Mouse (Mus musculus): ENCODE data around the gene Peli1.

Gene Peli1

GRCm38 (mm10) chr11:21091067-21091427 lies at the start of gene Peli1:
Gene Peli1 (plus strand): TSS chr11:21091291.
- in situ Hi-C loops (cut with MboI, MseI) = no loop called here

DNA sequence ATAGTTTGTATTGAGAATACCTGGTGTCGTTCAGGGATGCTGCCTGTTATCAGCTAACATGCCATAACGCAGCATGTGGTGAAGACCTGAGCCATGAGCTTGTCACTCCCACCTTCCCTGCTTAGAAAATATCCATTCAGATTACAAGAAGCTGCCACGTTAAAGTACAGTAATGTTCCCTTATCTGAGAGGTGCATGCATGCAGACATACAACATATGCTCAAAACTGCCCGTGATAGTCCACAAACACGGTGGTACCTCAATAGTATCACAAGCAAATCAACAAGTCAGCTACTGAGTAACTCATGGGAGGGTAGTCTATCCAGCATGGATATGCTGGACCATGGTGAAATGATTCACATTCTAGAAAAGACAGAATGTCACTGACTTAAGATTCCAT lies 48.5 kb upstream of the Peli1 start:
- in situ Hi-C loops (cut with MboI, MseI) = loop anchor here (5.0 kb wide), 1 partner anchor 35 kb away; no protein-coding TSS in a partner anchor

GRCm38 (mm10) chr11:21046188-21046587 lies 44.9 kb upstream of the Peli1 start:
- in situ Hi-C loops (cut with MboI, MseI) = no loop called here

GRCm38 (mm10) chr11:21047921-21048320 lies 43.2 kb upstream of the Peli1 start:
- in situ Hi-C loops (cut with MboI, MseI) = no loop called here

DNA sequence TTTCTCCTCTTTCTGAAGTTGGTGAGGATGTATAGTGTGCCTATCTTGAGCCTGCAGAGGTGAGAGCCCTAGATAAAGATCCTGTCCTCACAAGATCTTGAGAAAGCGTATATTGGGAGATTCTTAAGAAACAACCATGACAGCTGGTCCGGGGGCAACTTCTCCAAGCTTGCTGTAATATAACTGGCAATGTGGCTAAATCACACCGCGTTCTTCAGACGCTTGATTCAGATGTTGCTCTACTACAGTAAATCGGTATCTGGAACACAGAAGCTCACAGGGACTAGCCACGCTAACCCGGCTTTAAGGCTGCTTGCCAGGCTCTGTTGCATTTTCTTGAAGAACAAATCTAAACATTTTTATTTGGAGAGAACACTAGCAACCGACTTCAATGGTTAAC lies 39.4 kb upstream of the Peli1 start:
- in situ Hi-C loops (cut with MboI, MseI) = no loop called here

DNA sequence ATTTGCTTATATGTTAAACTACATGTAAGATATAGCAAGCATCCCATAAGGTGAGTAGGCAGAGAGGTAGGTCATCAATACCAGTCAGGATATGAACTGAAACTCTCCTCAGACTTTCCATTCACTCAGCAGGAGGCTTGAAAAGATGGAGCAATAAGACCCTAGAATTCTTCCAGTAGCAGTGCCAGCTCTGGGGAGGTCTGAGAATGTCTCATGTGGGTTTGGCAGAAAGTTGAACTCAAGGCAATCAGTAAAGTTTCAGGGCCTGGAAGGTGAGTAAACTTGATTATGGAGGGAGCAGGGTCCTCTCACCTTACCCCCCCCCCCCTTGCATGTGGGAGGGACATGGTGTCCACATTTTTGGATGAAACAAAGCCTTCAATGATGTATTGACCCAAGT lies 36.5 kb upstream of the Peli1 start:
- in situ Hi-C loops (cut with MboI, MseI) = no loop called here

DNA sequence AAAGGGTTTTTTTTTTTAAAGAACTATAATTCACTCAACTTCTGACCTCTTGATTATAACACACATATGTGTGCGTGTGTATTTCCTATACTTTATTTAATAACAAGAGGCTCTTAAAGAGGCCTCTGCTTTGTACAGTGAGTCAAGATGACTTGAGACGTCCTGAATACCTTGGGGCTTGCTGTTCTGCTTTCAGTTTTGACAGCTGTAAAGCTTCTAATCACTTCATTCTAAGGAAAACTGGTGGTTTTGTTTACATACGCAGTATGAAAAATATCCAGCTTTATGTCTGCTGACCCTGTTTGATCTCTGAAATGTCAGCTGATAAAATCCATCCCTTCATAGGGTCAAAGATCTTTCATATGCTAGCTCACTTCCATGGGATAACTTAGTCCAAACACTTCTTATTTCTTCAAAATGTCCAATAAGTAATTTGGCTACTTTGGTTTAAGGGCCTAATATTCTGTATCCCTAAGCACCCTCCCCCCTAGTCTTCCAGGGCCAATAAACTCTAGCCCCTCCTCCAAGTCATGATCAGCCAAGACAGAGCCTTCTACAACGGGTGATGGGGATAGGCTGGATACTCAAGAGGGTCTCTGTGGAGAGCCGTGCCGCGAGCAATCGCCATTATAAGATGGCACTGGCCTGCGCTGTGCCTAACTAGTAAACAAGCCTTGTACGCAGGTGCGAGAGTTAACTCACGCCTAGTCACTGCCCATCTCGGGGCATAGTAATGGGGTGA lies 34.8 kb upstream of the Peli1 start:
- in situ Hi-C loops (cut with MboI, MseI) = no loop called here

DNA sequence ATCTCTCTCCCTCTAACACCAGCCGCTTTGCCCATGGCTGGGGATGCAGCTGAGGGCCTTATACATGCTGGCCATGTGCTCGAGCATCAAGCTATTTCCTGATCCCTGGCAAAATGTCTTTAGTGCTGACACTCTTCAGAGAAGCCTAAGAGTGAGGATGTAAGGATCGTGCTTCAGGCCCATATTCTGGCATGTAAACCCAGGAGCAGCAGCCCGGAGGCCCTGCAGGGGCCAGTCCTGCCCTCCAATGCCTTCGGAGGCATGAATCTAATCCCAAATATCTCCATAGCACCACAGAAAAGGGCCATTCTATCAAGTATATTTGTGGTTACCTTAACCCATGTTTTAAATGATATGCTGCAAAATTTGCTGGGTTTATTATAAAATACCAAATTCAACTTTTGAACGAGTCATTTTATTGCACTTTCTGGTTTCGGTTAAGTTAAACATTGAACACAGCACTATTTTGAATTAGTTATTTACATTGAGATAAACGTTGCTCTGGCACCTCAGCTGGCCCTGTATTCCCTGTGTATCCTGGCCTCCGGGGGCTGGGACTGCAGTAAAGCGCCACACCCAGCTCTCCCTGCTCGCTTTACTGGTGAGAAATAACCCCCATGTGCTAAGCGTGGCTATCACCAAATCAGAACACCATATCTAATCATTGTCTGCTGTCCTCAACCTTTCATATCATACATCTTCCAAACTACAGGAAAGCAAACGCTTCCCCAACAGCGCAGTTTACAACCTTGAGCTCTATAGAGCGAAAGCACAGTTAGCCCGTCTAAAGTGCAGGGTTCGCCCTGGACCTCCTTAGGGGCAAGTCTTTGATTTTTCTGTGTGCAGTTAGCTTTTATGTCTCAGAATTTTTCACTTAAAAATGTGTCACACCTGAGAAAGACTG lies 33.3 kb upstream of the Peli1 start:
- in situ Hi-C loops (cut with MboI, MseI) = no loop called here

DNA sequence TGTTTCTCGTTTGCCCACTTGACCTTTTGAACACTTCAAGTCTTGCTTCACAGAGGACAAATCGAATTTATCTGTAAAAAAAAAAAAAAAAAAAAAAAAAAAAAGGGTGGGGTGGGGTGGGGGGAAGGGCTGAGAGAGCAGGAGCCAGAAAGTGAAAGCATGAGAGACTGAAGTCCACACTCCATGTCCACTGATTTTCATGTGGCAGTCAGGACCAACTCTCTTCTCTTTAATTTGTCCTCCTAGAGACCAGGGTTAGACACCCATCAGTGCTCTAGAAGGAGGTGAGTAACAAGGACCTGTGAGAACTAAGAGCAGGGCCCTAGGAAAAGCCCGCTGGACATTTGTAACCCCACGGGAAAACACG lies 32.7 kb upstream of the Peli1 start:
- in situ Hi-C loops (cut with MboI, MseI) = no loop called here

GRCm38 (mm10) chr11:21060386-21061074 lies 30.6 kb upstream of the Peli1 start:
- in situ Hi-C loops (cut with MboI, MseI) = no loop called here

- in situ Hi-C loops (cut with MboI, MseI) = no loop called here
These were observed 30.1 kb upstream of the Peli1 start for GRCm38 (mm10) chr11:21061075-21061403.

DNA sequence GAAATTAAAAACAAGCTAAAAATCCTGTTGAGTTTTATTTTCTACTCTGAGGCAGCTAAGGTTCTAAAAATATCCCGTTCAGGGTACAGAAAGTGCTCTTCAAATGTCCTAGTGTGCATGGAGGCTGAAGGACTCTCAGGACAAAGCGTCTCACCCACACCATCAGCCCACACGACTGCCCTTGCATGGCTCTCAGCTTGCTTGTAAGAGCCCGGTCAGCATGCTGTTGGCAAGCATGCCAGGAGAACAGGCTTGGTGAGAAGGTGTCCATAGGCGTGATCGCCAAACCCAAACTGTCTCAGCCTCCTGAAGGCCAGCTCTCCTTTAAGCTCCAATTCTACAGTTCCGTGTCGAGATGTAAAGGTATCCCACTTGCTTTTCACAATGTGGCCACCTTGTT lies 29.7 kb upstream of the Peli1 start:
- in situ Hi-C loops (cut with MboI, MseI) = no loop called here

DNA sequence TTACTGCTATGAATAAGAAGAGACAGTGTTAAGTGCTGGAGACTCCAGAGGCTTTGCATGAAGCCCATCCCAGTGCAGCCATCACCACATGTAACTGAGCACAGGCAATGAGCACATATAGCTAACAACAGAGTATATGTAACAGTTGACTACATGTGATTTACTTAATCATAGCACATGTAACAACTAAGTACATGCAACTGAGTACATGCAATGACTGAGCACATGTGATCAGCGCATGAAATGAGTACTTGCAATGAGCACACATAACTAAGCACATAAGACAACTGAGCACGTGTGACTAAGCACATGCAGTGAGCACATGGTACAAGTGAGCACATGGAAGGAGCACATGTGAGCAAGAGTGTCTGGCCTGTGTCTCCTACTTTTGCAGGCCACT lies 29.0 kb upstream of the Peli1 start:
- in situ Hi-C loops (cut with MboI, MseI) = no loop called here

GRCm38 (mm10) chr11:21063271-21063670 lies 27.8 kb upstream of the Peli1 start:
- in situ Hi-C loops (cut with MboI, MseI) = no loop called here

GRCm38 (mm10) chr11:21079400-21079799 lies 11.7 kb upstream of the Peli1 start:
- in situ Hi-C loops (cut with MboI, MseI) = loop anchor here (5.0 kb wide), 1 partner anchor 37 kb away; no protein-coding TSS in a partner anchor

DNA sequence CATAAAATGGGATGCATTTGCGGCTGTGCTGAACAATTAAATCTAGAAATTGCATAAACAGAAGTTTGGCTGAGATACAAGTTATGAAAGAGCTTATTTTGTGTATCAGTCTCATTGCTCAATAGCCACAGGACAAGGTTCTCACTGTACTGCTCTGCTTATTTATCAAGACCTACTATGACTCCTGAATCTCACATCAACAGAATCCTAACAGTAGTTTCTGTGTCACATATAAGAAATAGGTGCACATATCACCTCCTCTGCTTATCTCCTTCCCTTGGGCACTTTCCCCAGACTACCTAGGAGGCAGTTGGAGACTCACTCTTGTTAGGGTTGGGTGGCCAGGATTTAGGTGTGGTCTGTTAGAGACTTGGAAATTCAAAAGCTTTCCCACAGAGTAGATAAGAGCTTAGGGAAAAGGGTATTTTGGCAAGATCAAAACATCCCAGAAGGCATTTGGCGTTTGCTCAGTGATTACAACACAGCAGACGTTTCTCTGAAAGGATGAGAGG lies 11.2 kb upstream of the Peli1 start:
- in situ Hi-C loops (cut with MboI, MseI) = loop anchor here (5.0 kb wide), 1 partner anchor 38 kb away; no protein-coding TSS in a partner anchor

DNA sequence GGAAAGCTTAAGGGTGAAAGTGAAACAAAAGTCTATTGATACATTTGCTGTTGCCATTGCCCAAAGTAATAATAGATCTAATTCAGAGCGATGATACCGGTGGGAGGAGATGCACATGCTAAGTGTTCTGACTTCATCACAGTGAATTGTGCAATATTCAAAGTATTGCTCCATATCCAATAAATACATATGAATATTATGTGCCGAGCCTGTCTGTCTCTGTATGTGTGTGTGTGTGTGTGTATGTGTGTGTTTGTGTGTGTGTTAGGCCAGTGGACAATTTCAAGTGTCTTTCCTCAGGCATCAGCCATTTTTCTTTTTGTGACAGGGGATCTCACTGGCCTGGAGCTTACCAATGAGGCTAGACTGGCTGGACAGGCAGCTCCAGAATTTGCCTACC lies 9.9 kb upstream of the Peli1 start:
- in situ Hi-C loops (cut with MboI, MseI) = no loop called here

DNA sequence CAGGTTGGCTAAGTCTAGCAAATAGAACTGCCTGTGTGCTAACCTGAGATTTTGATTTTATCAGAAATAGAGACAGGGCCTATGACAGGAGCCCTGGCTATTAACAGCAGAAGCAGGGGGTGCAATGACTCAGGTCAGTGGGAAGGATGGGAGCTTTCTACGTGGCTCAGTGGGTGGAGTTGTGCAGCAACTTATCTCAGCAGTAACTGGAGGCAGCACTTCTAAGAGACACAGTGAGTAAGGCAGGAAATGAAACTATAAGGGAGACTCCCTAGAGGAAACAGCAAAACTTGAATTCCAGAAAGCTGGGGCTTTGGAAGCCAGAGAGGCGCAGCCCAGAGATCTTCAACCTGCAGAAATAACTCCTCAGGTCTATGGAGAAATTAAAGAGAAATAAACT lies 8.4 kb upstream of the Peli1 start:
- in situ Hi-C loops (cut with MboI, MseI) = no loop called here

GRCm38 (mm10) chr11:21088356-21088755 lies 2.7 kb upstream of the Peli1 start:
- in situ Hi-C loops (cut with MboI, MseI) = loop anchor here (5.0 kb wide), 1 partner anchor 159 kb away; no protein-coding TSS in a partner anchor

DNA sequence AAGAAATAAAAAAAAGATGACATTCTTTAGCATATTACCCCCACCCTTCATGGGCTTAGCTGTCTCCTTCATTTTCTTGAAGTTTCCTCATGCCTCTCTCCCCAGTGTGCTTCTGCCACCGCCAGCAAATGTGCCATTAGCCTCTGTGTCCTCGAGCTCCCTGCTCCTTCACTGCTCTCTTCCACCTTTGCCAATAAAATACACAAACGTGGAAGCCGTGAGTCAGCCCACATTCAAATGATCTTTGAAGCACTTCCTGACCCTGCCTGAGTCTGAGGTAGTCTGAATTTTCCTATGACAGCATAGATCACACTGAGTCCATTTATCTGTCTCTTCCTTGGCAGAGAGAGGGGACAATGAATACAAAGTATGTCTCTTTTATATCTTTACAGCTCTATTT lies 1.5 kb upstream of the Peli1 start:
- in situ Hi-C loops (cut with MboI, MseI) = loop anchor here (5.0 kb wide), 1 partner anchor 158 kb away; no protein-coding TSS in a partner anchor

- in situ Hi-C loops (cut with MboI, MseI) = no loop called here
These were observed 626 bp downstream of the Peli1 start for GRCm38 (mm10) chr11:21091428-21092405.
